In genomic region chr7:67622151-67622550, GRCm38 (mm10) we compare ENCODE assay signal across 21 mouse cellular contexts. TPM values are rescaled to one million over a fixed set of nuclear protein-coding genes. Genes with fewer than 3 reads are reported as not detected.
DNase-seq lines count a peak whose midpoint lies in the region; ATAC-seq and TF ChIP-seq lines count a peak whose summit lies in the region.
"Had no signal": no experiment of that assay in that cellular context is flagged by ENCODE, and none has a peak within 500 bp of the region (broad histone marks: within the 10 kb centered on the region; RNA-seq: fewer than 3 reads in every experiment).

No protein-coding gene starts in this region.

- no peaks in the 10 kb centered on the region for H3K9me3 ChIP-seq in heart, embryonic 16.5 days (replicated peaks; ENCODE audit: control insufficient read depth, low read length)
- H3K9me3 ChIP-seq: embryonic facial prominence, embryonic 12.5 days; forebrain, embryonic 15.5 days; heart, embryonic 12.5 days; hindbrain, embryonic 15.5 days had no signal

- H3K9ac ChIP-seq in heart, embryonic 16.5 days (ENCODE audit: low read length) = no peak overlapping the region
- H3K9ac ChIP-seq: embryonic facial prominence, embryonic 12.5 days; forebrain, embryonic 15.5 days; heart, embryonic 12.5 days; hindbrain, embryonic 15.5 days had no signal

- ATAC-seq in heart, embryonic 16.5 days (replicated peaks; ENCODE audit: extremely low read depth, insufficient read depth, low FRiP score) = no peak
- ATAC-seq: activated CD4-positive, CD25-positive, alpha-beta regulatory T cell, adult 4 months; forebrain, embryonic 15.5 days; intestine, postnatal 0 days; Patski had no signal

- no peak for DNase-seq in gastrocnemius, adult 2 months
- DNase-seq in gastrocnemius, postnatal 14 days = no peak
- no peak for DNase-seq in heart, postnatal 25 days (ENCODE audit: low spot score)
- DNase-seq in cerebellum, adult 11 months = no peak
- DNase-seq in cerebellum, adult 2 months = no peak
- DNase-seq: adrenal gland, adult 2 months; adrenal gland, postnatal 25 days; cerebellum, adult 9-10 months; cerebellum, postnatal 25 days; gastrocnemius, postnatal 10 days; heart, postnatal 36 days; kidney, adult 8-10 months had no signal

- peak overlapping the region; percentile 48 for H3K27ac ChIP-seq in gastrocnemius, adult 2 months
- peak overlapping the region; percentile 0; the same call in 1 of the 2 replicates for H3K27ac ChIP-seq in heart, embryonic 16.5 days (ENCODE audit: low read length)
- H3K27ac ChIP-seq in brown adipose tissue, adult 24 weeks (replicated peaks; ENCODE audit: low read depth, low read length) = peak overlapping the region; percentile 70; the same call in 1 of the 2 replicates
- no peak overlapping the region for H3K27ac ChIP-seq in cerebellum, adult 2 months (ENCODE audit: insufficient read depth, low read length)
- H3K27ac ChIP-seq: embryonic facial prominence, embryonic 12.5 days; forebrain, embryonic 15.5 days; hindbrain, embryonic 15.5 days had no signal

- no peaks in the 10 kb centered on the region for H3K27me3 ChIP-seq in heart, embryonic 16.5 days (ENCODE audit: control insufficient read depth, insufficient read depth, low read length)
- no peaks in the 10 kb centered on the region for H3K27me3 ChIP-seq in cerebellum, adult 2 months (ENCODE audit: control insufficient read depth, insufficient read depth, low read length)
- H3K27me3 ChIP-seq: embryonic facial prominence, embryonic 12.5 days; forebrain, embryonic 15.5 days; heart, embryonic 12.5 days; hindbrain, embryonic 15.5 days; Patski had no signal

- intact Hi-C loops in gastrocnemius, adult 2 months (cut with DNase I) = no loop called here
- intact Hi-C loops in gastrocnemius, postnatal 14 days (cut with DNase I; ENCODE audit: low total_unique reads) = loop anchor here (10.0 kb wide), 3 partner anchors 107 to 787 kb away; partner anchors contain the start of gene Adamts17
- intact Hi-C loops in heart, postnatal 25 days (cut with DNase I) = loop anchor here (5.0 to 10.0 kb wide), 3 partner anchors 70 to 785 kb away; partner anchors contain the start of gene Adamts17

- TF ChIP-seq CTCF in gastrocnemius, adult 2 months (IDR thresholded peaks at IDR 0.05) = no peak
- no peak for TF ChIP-seq CTCF in cerebellum, adult 2 months (IDR thresholded peaks at IDR 0.05; ENCODE audit: borderline replicate concordance, insufficient read depth, low read depth, low read length)

- WGBS in heart, embryonic 16.5 days = 75% methylated on average over 3 of the region's 3 CpGs
- 89% methylated on average over 3 of the region's 3 CpGs for WGBS in cerebellum, adult 2 months

- H3K4me2 ChIP-seq in heart, embryonic 16.5 days (ENCODE audit: low read depth, low read length) = no peak overlapping the region
- H3K4me2 ChIP-seq: embryonic facial prominence, embryonic 12.5 days; forebrain, embryonic 15.5 days; heart, embryonic 12.5 days; hindbrain, embryonic 15.5 days had no signal

- no peaks in the 10 kb centered on the region for H3K36me3 ChIP-seq in heart, embryonic 16.5 days (ENCODE audit: control insufficient read depth, insufficient read depth)
- H3K36me3 ChIP-seq: hindbrain, embryonic 15.5 days had no signal

- no peak overlapping the region for H3K4me3 ChIP-seq in gastrocnemius, adult 2 months
- H3K4me3 ChIP-seq in heart, embryonic 16.5 days (ENCODE audit: low read length) = no peak overlapping the region
- no peak overlapping the region for H3K4me3 ChIP-seq in brown adipose tissue, adult 24 weeks (ENCODE audit: insufficient read depth, low read depth, low read length)
- no peak overlapping the region for H3K4me3 ChIP-seq in cerebellum, adult 2 months (replicated peaks; ENCODE audit: insufficient read depth, low read depth, low read length)
- H3K4me3 ChIP-seq: embryonic facial prominence, embryonic 12.5 days; forebrain, embryonic 15.5 days; heart, embryonic 12.5 days; hindbrain, embryonic 15.5 days had no signal

- TF ChIP-seq POLR2A in cerebellum, adult 2 months (IDR thresholded peaks at IDR 0.05; ENCODE audit: borderline replicate concordance, insufficient read depth, low read length) = no peak

- peaks cover 13% of the 10 kb centered on the region for H3K4me1 ChIP-seq in heart, embryonic 16.5 days (ENCODE audit: control insufficient read depth, insufficient read depth, low read length)
- H3K4me1 ChIP-seq in brown adipose tissue, adult 24 weeks (ENCODE audit: control insufficient read depth, insufficient read depth, insufficient read length, low read length) = peaks cover 8% of the 10 kb centered on the region; the same call in 1 of the 2 replicates
- no peaks in the 10 kb centered on the region for H3K4me1 ChIP-seq in cerebellum, adult 2 months (ENCODE audit: control insufficient read depth, insufficient read depth, low read length)
- H3K4me1 ChIP-seq: forebrain, embryonic 15.5 days; hindbrain, embryonic 15.5 days had no signal

RNA-seq across cellular contexts. Expression of gene Lrrc28, which starts 22.9 kb away (rescaled TPM):
- total RNA-seq in gastrocnemius, adult 2 months (2021) = 10 to 100 TPM; 21.3 to 23.6 TPM
- 10 to 100 TPM; 13.4 to 16.3 TPM for total RNA-seq in gastrocnemius, postnatal 14 days (2021)
- polyA plus RNA-seq in heart, embryonic 16.5 days (2015; fragmentation: Nextera tagmentation; extraction: Ambion mirVana) = 10.8 and 13.0 TPM in 2 replicates
- total RNA-seq in heart, postnatal 25 days (2021) = 10 to 100 TPM; 16.2 to 19.3 TPM
- polyA plus RNA-seq in brown adipose tissue, adult 24 weeks (2012; ENCODE audit: insufficient read depth, insufficient read length, missing spikeins) = 11.2 and 16.2 TPM in 2 replicates
- 36.3 and 38.7 TPM in 2 replicates for polyA plus RNA-seq in cerebellum, adult 2 months (2012; rRNA removed)

RNA-seq across cellular contexts. Expression of gene Ttc23, which starts 25.1 kb away (rescaled TPM):
- 10 to 100 TPM; 23.3 to 25.3 TPM for total RNA-seq in gastrocnemius, adult 2 months (2021)
- 10 to 100 TPM; 19.9 to 22.0 TPM for total RNA-seq in gastrocnemius, postnatal 14 days (2021)
- 17.5 and 18.1 TPM in 2 replicates for polyA plus RNA-seq in heart, embryonic 16.5 days (2015; fragmentation: Nextera tagmentation; extraction: Ambion mirVana)
- 10 to 100 TPM; 16.6 to 26.1 TPM for total RNA-seq in heart, postnatal 25 days (2021)
- 13.3 and 16.1 TPM in 2 replicates for polyA plus RNA-seq in brown adipose tissue, adult 24 weeks (2012; ENCODE audit: insufficient read depth, insufficient read length, missing spikeins)
- 5.2 and 5.3 TPM in 2 replicates for polyA plus RNA-seq in cerebellum, adult 2 months (2012; rRNA removed)
